Mouse (Mus musculus) kidney, adult 2 months (tissue): ENCODE data around the gene Rps6ka3. TPM values are rescaled to one million over a fixed set of nuclear protein-coding genes. Genes with fewer than 3 reads are reported as not detected.

Experiments used
- DNase-seq: peaks from one replicate; pipeline ENCODE4 v3.0.0; 2021
- H3K27ac ChIP-seq: fragments of 200-500 bp; 2 replicates; pipeline ENCODE4 v1.5.1; 2012; ENCODE audit warnings: low read depth, low read length, control low read depth, inconsistent platforms; ENCODE audit not compliant: insufficient read depth
- H3K27me3 ChIP-seq: fragments of 200-500 bp; replicated peaks from 2 replicates; pipeline ENCODE4 v1.6.1; 2012; ENCODE audit warnings: mild to moderate bottlenecking, moderate library complexity, low read length, inconsistent platforms; ENCODE audit not compliant: control insufficient read depth, insufficient read depth
- H3K36me3 ChIP-seq: fragments of 200-500 bp; 2 replicates; pipeline ENCODE4 v1.6.1; 2012; ENCODE audit warnings: mild to moderate bottlenecking, moderate library complexity, low read length, inconsistent platforms; ENCODE audit not compliant: control insufficient read depth, insufficient read depth
- H3K4me1 ChIP-seq: fragments of 200-500 bp; 2 replicates; pipeline ENCODE4 v1.6.1; 2011; ENCODE audit warnings: low read length; ENCODE audit not compliant: control insufficient read depth, insufficient read depth
- H3K4me3 ChIP-seq: fragments of 200-500 bp; 2 replicates; pipeline ENCODE4 v1.5.1; 2011; ENCODE audit warnings: mild to moderate bottlenecking, low read depth, low read length, control low read depth; ENCODE audit not compliant: insufficient read depth
- CTCF ChIP-seq: fragments of 200-500 bp; conservative IDR thresholded peaks from 2 replicates; pipeline ENCODE4 v1.5.1; 2011; ENCODE audit warnings: low read depth, mild to moderate bottlenecking, control low read depth, low read length, moderate library complexity, mixed read lengths; ENCODE audit not compliant: insufficient read depth, insufficient read length
- POLR2A ChIP-seq: fragments of 200-500 bp; IDR thresholded peaks from one replicate; pipeline ENCODE4 v1.6.1; 2011; ENCODE audit warnings: low read depth, low read length, control low read depth
- WGBS: fragments of 180-500 bp; shearing (Covaris S2); methylation state at CpG from one replicate; pipeline ENCODE4 v1.1.7; 2018; 5-methylcytosine and 5-hydroxymethylcytosine counted together
- polyA plus RNA-seq: library from polyadenylated mRNA; depleted of rRNA; stranded (reverse); fragments of >200 nt; gene quantifications from 2 replicates; pipeline ENCODE4 v1.2.3, GENCODE M21; 2012; rRNA removed

The Rps6ka3 gene
- polyA plus RNA-seq, 1 experiment: 14.6 TPM

DNA sequence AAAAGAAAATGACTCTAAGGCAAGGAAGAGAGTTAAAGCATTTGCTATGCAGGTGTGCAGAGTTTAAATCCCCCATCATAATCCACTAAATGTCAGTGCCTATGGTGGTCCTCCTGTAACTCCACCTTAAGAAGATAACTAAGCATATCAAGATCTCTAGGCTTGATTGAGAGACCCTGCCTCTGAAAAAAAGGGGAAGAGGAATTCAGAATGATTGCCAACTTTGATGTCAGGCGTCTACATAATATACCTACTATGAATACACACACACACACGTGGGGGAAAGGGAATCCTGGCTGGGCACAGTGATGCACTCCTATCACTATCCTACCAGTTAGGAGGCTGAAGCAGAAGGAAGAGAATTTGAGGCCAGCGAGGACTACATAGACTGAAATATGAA is 181.1 kb downstream of the Rps6ka3 start:
- DNase-seq: no peak
- TF ChIP-seq CTCF: no peak
- no peak for TF ChIP-seq POLR2A
- Histone ChIP-seq H3K4me1 (no peaks in the 10 kb centered on the region), H3K27ac (no peak overlapping the region), H3K36me3 (no peaks in the 10 kb centered on the region), H3K4me3 (no peak overlapping the region), H3K27me3 (no peaks in the 10 kb centered on the region)
- WGBS: 73% methylated on average over 3 of the region's 3 CpGs

DNA sequence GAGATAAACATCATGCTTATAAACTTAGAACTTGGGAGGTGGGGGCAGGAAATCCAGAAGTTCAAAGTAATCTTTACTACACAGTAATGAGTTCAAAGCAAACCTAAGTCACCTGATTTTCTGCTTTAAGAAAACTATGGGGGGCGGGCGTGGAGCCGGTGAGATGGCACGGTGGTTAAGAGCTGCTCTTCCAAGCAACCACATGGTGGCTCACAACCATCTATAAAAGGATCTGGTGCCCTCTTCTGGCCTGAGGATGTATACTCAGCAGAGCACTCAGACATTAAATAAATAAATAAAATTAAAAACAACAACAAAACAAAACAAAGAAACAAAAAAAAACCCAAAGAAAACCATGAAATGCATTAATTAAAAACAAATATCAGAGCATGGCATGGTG is 199.1 kb downstream of the Rps6ka3 start:
- no peak overlapping the region for H3K4me3 ChIP-seq
- 0% methylated on average over 4 of the region's 4 CpGs for WGBS
- TF ChIP-seq POLR2A: no peak
- TF ChIP-seq CTCF: peak; percentile 42; the same call in 1 of the 2 replicates
- no peaks in the 10 kb centered on the region for H3K36me3 ChIP-seq
- no peak overlapping the region for H3K27ac ChIP-seq
- H3K4me1 ChIP-seq: no peaks in the 10 kb centered on the region
- DNase-seq: peak; percentile 29
- no peaks in the 10 kb centered on the region for H3K27me3 ChIP-seq

DNA sequence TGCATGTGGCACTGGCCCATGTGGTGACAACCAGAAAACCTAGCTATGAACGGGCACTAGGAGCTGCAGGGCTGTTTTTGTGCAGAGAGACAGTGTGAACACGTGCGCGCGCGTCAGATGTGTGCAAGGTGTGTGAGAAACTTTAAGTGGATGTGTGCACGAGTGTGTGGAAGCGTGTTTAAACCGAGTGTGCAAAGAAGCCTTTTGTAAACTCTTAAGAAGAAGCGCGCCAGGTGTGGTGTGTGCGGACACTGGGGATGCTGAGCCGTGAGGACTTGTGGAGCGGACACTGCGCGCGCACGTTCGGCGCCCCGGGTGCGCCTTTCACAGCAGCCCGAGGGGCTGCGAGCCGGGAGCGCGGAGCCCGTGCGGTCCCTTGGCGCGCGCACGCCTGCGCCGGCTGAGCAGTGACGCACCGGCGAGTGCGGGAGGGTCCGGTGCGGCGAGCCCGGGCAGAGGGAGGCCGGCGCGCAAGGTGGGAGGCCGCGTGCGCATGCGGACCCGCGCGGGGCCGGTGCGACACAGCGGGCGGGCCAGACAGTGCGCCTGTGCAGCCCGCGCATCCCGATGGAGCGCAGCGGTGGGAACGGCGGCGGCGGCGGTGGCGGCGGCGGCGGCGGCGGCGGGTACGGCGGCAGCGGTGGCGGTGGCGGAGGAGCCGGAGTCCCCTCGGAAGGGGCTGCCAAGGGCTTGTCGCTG is 204.2 kb downstream of the Rps6ka3 start, which contains the start of gene Map7d2:
Gene Map7d2 (plus strand): TSS at position 443 of the 699 bp plus-strand sequence.
- Histone ChIP-seq H3K27me3 (no peaks in the 10 kb centered on the region; the same call in 1 of the 2 replicates), H3K4me1 (no peaks in the 10 kb centered on the region), H3K36me3 (no peaks in the 10 kb centered on the region), H3K4me3 (peak within 1 kb of the TSS; percentile 45; the same call in 1 of the 2 replicates), H3K27ac (no peak within 1 kb of the TSS)
- 4% methylated on average over 52 of the region's 83 CpGs for WGBS
- no peak for TF ChIP-seq CTCF
- TF ChIP-seq POLR2A: no peak
- DNase-seq: no peak

DNA sequence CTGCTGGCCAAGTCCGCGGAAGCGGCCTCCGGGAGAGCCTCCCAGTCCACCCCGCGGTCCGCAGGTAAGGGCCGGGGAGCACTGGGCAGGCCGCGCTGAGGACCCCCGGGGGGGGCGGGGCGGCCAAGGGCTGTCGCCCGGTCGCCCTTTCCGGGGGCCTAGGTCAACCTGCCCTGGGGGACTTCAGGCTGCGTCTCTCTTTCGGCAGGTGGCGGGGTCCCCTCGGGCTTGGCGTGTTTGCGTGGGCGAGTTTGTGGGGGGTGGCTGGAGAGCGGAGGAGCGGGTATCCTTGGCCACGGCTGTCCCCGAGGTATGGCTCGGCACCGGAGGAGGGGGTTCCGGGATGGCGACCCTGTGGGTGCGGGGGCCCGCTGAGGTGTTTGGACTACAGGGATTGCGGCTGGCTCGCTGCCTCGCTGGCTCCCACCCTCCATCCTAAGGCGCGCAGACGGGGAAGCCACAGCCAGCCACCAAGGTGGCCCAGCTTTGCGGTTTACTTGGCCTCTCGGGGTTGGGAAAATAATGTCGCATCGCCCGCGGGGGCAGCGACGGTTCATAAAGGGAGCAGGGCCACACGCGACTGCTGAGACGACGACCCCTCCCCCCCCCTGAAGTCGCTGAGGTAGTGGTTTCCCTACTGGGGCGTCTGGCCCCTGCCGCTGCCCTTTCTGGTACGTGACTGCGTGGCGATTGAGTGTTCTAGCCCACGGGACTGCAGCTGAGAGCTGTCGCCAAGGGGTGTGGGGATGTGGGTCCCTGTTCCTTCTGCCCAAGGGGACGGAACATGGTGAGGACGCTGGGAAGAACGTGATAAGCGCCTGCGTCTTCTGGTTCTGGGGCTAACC is 204.9 kb downstream of the Rps6ka3 start:
- Histone ChIP-seq H3K36me3 (no peaks in the 10 kb centered on the region), H3K27me3 (no peaks in the 10 kb centered on the region; the same call in 1 of the 2 replicates), H3K27ac (no peak overlapping the region), H3K4me3 (0 out of 2 replicates have a peak overlapping the region, but pooled peaks have one; percentile 25), H3K4me1 (no peaks in the 10 kb centered on the region)
- 1% methylated on average over 52 of the region's 65 CpGs for WGBS
- no peak for DNase-seq
- TF ChIP-seq CTCF (no peak), POLR2A (no peak)

Other genes starting within 250 kb of the Rps6ka3 start
- 51.8 and 56.2 TPM in 2 replicates for gene Eif1ax, start 161.9 kb downstream of the Rps6ka3 start, polyA plus RNA-seq
- 0.07 and 0.14 TPM in 2 replicates for gene Map7d2, start 204.3 kb downstream of the Rps6ka3 start, polyA plus RNA-seq